Mouse (Mus musculus) neural tube, embryonic 12.5 days (tissue): Measurements from ENCODE around the gene Nckap5. TPM values are rescaled to one million over a fixed set of nuclear protein-coding genes. Genes with fewer than 3 reads are reported as not detected.
A peak's percentile ranks its signal among the peaks of the same experiment; 100 is the strongest.
"Not testable (repeated sequence)": the region's sequence is repeated elsewhere in the genome, so short reads cannot be mapped to it uniquely, and the experiment has no call there.

Experiments
- ATAC-seq: fragments of 200-750 bp; cut with Nextera tagmentation; 2 replicates; pipeline ENCODE4 v1.8.0; 2017; ENCODE audit warnings: low read depth, mild to moderate bottlenecking, moderate TSS enrichment, moderate library complexity; ENCODE audit not compliant: low FRiP score
- H3K27ac ChIP-seq: fragments of 300-500 bp; sonication (generic); 2 replicates; pipeline ENCODE4 v1.5.1; 2016
- H3K27me3 ChIP-seq: fragments of 300-500 bp; sonication (generic); replicated peaks from 2 replicates; pipeline ENCODE4 v1.6.1; 2016; ENCODE audit warnings: mild to moderate bottlenecking
- H3K36me3 ChIP-seq: fragments of 300-500 bp; sonication (generic); 2 replicates; pipeline ENCODE4 v1.6.1; 2016; ENCODE audit warnings: mild to moderate bottlenecking
- H3K4me1 ChIP-seq: fragments of 300-500 bp; sonication (generic); 2 replicates; pipeline ENCODE4 v1.6.1; 2016
- H3K4me2 ChIP-seq: fragments of 300-500 bp; sonication (generic); replicated peaks from 2 replicates; pipeline ENCODE4 v1.6.1; 2016; ENCODE audit warnings: mild to moderate bottlenecking
- H3K4me3 ChIP-seq: fragments of 300-500 bp; sonication (generic); 2 replicates; pipeline ENCODE4 v1.5.1; 2016
- H3K9ac ChIP-seq: fragments of 300-500 bp; sonication (generic); 2 replicates; pipeline ENCODE4 v1.6.1; 2016; ENCODE audit warnings: mild to moderate bottlenecking
- H3K9me3 ChIP-seq: fragments of 300-500 bp; sonication (generic); 2 replicates; pipeline ENCODE4 v1.6.1; 2016; ENCODE audit warnings: mild to moderate bottlenecking
- WGBS: fragments of 180-500 bp; shearing (Covaris S2); methylation state at CpG from one replicate; pipeline ENCODE4 v1.1.7; 2016; 5-methylcytosine and 5-hydroxymethylcytosine counted together
- polyA plus RNA-seq: library from polyadenylated mRNA; unstranded; fragments of >200 nt; fragmentation: Nextera tagmentation; extraction: Ambion mirVana; gene quantifications from 2 replicates; pipeline ENCODE4 v1.2.1, GENCODE M21; 2016

Gene Nckap5
- polyA plus RNA-seq, 1 experiment from 2014 or later: 25.4 TPM

GRCm38 (mm10) chr1:126149966-126150365 lies 680.6 kb downstream of the Nckap5 start:
- Histone ChIP-seq H3K36me3 (no peaks in the 10 kb centered on the region), H3K4me1 (no peaks in the 10 kb centered on the region), H3K4me3 (no peak overlapping the region), H3K9ac (no peak overlapping the region), H3K4me2 (no peak overlapping the region), H3K27me3 (no peaks in the 10 kb centered on the region), H3K9me3 (no peaks in the 10 kb centered on the region), H3K27ac (no peak overlapping the region)
- no peak for ATAC-seq

GRCm38 (mm10) chr1:126135717-126136116 lies 694.9 kb downstream of the Nckap5 start:
- Histone ChIP-seq H3K9me3 (no peaks in the 10 kb centered on the region), H3K4me3 (no peak overlapping the region), H3K9ac (no peak overlapping the region), H3K27me3 (no peaks in the 10 kb centered on the region), H3K4me2 (no peak overlapping the region), H3K4me1 (no peaks in the 10 kb centered on the region), H3K27ac (no peak overlapping the region), H3K36me3 (no peaks in the 10 kb centered on the region)
- WGBS: 87% methylated on average over 3 of the region's 3 CpGs
- no peak for ATAC-seq

DNA sequence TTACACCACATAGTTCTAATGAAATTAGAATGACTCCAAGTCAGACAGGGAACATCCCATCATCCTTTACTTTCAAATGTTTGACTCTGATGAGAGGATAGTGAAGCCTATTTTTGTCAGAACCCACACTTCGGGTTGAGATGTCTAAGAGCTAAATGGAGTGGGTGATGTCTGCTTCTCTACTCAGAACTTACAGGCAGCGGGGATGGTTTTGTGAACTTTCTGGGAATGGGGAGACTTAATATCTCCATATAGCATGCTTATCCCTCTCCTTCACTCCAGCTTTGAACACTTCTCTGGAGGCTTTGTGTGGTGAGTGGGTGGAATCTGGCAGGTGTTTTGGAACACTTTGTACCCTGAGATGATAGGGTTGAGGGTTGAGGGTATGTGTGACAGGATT lies 698.3 kb downstream of the Nckap5 start:
- no peaks in the 10 kb centered on the region for H3K27me3 ChIP-seq
- 96% methylated on average over 2 of the region's 2 CpGs for WGBS
- no peak overlapping the region for H3K27ac ChIP-seq
- no peaks in the 10 kb centered on the region for H3K36me3 ChIP-seq
- H3K4me2 ChIP-seq: no peak overlapping the region
- no peak overlapping the region for H3K9ac ChIP-seq
- H3K9me3 ChIP-seq: no peaks in the 10 kb centered on the region
- no peak for ATAC-seq
- H3K4me3 ChIP-seq: no peak overlapping the region
- no peaks in the 10 kb centered on the region for H3K4me1 ChIP-seq

- H3K36me3 ChIP-seq: no peaks in the 10 kb centered on the region
- H3K27ac ChIP-seq: no peak overlapping the region
- WGBS: 12% methylated on average over 1 of the region's 1 CpGs
- no peak overlapping the region for H3K9ac ChIP-seq
- no peak overlapping the region for H3K4me3 ChIP-seq
- no peak overlapping the region for H3K4me2 ChIP-seq
- no peaks in the 10 kb centered on the region for H3K9me3 ChIP-seq
- no peak for ATAC-seq
- H3K27me3 ChIP-seq: no peaks in the 10 kb centered on the region
- no peaks in the 10 kb centered on the region for H3K4me1 ChIP-seq
These were observed 701.5 kb downstream of the Nckap5 start for GRCm38 (mm10) chr1:126129129-126129528.

DNA sequence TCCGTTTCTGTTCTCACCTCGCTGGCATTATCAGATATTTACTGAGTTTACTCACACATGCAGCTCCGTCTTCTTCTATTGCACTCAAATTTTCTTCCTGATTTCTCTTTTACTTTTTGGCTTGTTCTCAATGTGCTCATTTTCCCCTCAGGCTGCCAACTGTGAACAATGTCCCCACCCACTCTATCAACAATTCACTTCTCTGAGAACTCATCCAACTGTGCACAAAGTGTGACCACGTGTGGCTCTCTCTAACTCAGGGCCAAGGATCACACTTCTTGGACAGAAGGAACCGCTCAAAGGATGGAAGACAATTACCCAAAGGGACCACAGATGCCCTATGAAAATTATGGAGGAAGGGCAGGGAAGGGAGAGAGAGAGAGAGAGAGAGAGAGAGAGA lies 707.5 kb downstream of the Nckap5 start:
- H3K27ac ChIP-seq: no peak overlapping the region
- no peak for ATAC-seq
- no peaks in the 10 kb centered on the region for H3K36me3 ChIP-seq
- no peaks in the 10 kb centered on the region for H3K4me1 ChIP-seq
- WGBS: 75% methylated on average over 5 of the region's 5 CpGs
- no peaks in the 10 kb centered on the region for H3K9me3 ChIP-seq
- H3K9ac ChIP-seq: no peak overlapping the region
- no peak overlapping the region for H3K4me3 ChIP-seq
- H3K4me2 ChIP-seq: no peak overlapping the region
- H3K27me3 ChIP-seq: no peaks in the 10 kb centered on the region

- no peak for ATAC-seq
- H3K9me3 ChIP-seq: no peaks in the 10 kb centered on the region
- 36% methylated on average over 8 of the region's 8 CpGs for WGBS
- H3K27me3 ChIP-seq: no peaks in the 10 kb centered on the region
- H3K4me2 ChIP-seq: no peak overlapping the region
- H3K9ac ChIP-seq: no peak overlapping the region
- no peak overlapping the region for H3K27ac ChIP-seq
- no peaks in the 10 kb centered on the region for H3K4me1 ChIP-seq
- no peak overlapping the region for H3K4me3 ChIP-seq
- no peaks in the 10 kb centered on the region for H3K36me3 ChIP-seq
These were observed 710.1 kb downstream of the Nckap5 start for GRCm38 (mm10) chr1:126120506-126120905.

DNA sequence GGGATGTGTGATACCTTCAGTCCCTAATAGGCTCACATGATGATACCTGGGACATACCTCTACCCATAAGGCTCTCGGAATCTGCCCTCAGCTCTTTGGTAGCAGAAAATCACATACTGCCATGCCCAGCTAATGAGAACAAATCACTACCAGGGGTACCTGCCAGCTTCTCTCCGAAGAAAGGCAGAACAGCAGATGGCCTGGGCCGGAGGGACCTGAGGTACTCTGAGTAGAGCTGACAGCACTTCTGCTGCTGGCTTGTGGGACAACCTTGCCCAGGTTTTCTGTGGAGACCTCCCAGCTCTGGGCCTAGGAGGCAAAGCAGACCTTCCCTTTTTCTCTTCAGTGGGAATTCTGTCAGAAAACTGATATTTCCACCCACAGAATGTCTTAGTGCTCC lies 714.6 kb downstream of the Nckap5 start:
- no peak overlapping the region for H3K4me3 ChIP-seq
- H3K4me2 ChIP-seq: no peak overlapping the region
- no peaks in the 10 kb centered on the region for H3K36me3 ChIP-seq
- no peaks in the 10 kb centered on the region for H3K4me1 ChIP-seq
- no peak for ATAC-seq
- H3K27me3 ChIP-seq: no peaks in the 10 kb centered on the region
- no peaks in the 10 kb centered on the region for H3K9me3 ChIP-seq
- H3K9ac ChIP-seq: no peak overlapping the region
- WGBS: 79% methylated on average over 3 of the region's 3 CpGs
- no peak overlapping the region for H3K27ac ChIP-seq

- Histone ChIP-seq H3K4me2 (no peak overlapping the region), H3K27ac (no peak overlapping the region), H3K4me3 (no peak overlapping the region), H3K4me1 (no peaks in the 10 kb centered on the region), H3K9ac (no peak overlapping the region), H3K9me3 (no peaks in the 10 kb centered on the region), H3K27me3 (no peaks in the 10 kb centered on the region), H3K36me3 (no peaks in the 10 kb centered on the region)
- peak; percentile 61; the same call in 1 of the 2 replicates for ATAC-seq
- WGBS: 68% methylated on average over 3 of the region's 3 CpGs
These were observed 724.8 kb downstream of the Nckap5 start for GRCm38 (mm10) chr1:126105673-126106256.

GRCm38 (mm10) chr1:126094346-126094745 lies 736.3 kb downstream of the Nckap5 start:
- Histone ChIP-seq H3K4me3 (no peak overlapping the region), H3K27ac (no peak overlapping the region), H3K36me3 (no peaks in the 10 kb centered on the region), H3K27me3 (no peaks in the 10 kb centered on the region), H3K9ac (no peak overlapping the region), H3K4me2 (no peak overlapping the region), H3K4me1 (no peaks in the 10 kb centered on the region), H3K9me3 (no peaks in the 10 kb centered on the region)
- ATAC-seq: no peak
- WGBS: 91% methylated on average over 4 of the region's 4 CpGs

DNA sequence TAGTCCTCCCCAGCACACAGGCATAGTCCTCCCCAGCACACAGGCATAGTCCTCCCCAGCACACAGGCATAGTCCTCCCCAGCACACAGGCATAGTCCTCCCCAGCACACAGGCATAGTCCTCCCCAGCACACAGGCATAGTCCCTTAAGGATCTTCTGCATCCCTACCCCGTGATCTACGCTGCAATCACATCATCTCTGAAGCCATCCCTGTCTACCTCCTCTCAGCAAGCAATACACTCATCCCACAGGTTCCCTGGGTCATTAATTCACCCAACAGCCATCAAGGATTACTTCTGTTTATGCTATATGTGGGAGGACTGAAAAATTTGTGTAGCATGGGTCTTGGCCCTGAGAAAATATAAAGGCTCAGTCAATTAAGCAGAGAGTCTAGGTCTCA lies 738.6 kb downstream of the Nckap5 start:
- not testable (repeated sequence) for H3K4me3 ChIP-seq, H3K36me3 ChIP-seq, ATAC-seq, H3K27ac ChIP-seq, H3K27me3 ChIP-seq, H3K4me1 ChIP-seq, H3K9me3 ChIP-seq, H3K9ac ChIP-seq, H3K4me2 ChIP-seq
- 87% methylated on average over 2 of the region's 2 CpGs for WGBS

- H3K4me1 ChIP-seq: no peaks in the 10 kb centered on the region; the same call in 1 of the 2 replicates
- H3K9me3 ChIP-seq: no peaks in the 10 kb centered on the region
- H3K36me3 ChIP-seq: no peaks in the 10 kb centered on the region
- no peak overlapping the region for H3K9ac ChIP-seq
- WGBS: 88% methylated on average over 7 of the region's 7 CpGs
- no peak overlapping the region for H3K4me3 ChIP-seq
- ATAC-seq: no peak
- no peaks in the 10 kb centered on the region for H3K27me3 ChIP-seq
- H3K27ac ChIP-seq: no peak overlapping the region
- H3K4me2 ChIP-seq: no peak overlapping the region
These were observed 743.4 kb downstream of the Nckap5 start for GRCm38 (mm10) chr1:126087181-126087580.

- Histone ChIP-seq H3K27ac (no peak overlapping the region), H3K36me3 (no peaks in the 10 kb centered on the region), H3K9ac (no peak overlapping the region), H3K9me3 (no peaks in the 10 kb centered on the region), H3K27me3 (no peaks in the 10 kb centered on the region), H3K4me1 (no peaks in the 10 kb centered on the region; the same call in 1 of the 2 replicates), H3K4me2 (no peak overlapping the region), H3K4me3 (no peak overlapping the region)
- WGBS: 12% methylated on average over 4 of the region's 4 CpGs
- ATAC-seq: no peak
These were observed 754.3 kb downstream of the Nckap5 start for GRCm38 (mm10) chr1:126076312-126076711.

DNA sequence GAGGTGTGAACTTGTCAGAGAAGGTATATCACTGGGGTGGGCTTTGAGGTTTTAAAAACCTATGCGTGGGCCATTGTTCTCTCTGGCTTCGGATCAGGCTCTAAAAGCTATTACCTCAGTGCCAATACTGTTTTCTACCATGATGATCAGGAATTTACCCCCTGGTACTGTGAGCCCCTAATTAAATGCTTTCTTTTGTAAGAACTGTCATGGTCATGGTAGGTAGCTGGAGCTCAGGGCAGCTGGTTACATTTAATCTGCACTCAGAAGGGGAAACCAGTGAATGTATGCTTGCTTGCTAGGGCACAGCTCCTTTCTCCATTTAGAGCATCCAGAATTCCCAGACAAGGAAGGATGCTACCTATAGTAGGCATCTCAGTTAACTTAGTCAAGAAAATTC lies 759.7 kb downstream of the Nckap5 start:
- ATAC-seq: no peak
- H3K9me3 ChIP-seq: no peaks in the 10 kb centered on the region
- no peak overlapping the region for H3K27ac ChIP-seq
- H3K4me2 ChIP-seq: no peak overlapping the region
- 58% methylated on average over 2 of the region's 2 CpGs for WGBS
- H3K4me3 ChIP-seq: no peak overlapping the region
- no peak overlapping the region for H3K9ac ChIP-seq
- H3K36me3 ChIP-seq: no peaks in the 10 kb centered on the region
- no peaks in the 10 kb centered on the region for H3K4me1 ChIP-seq
- H3K27me3 ChIP-seq: no peaks in the 10 kb centered on the region
